Mouse (Mus musculus) bone marrow, adult 2 months (tissue): ENCODE data around the gene Sult6b2.

ENCODE experiments used
- CTCF ChIP-seq: fragments of 200-500 bp; IDR thresholded peaks from 2 replicates; pipeline ENCODE4 v1.5.1; 2011; ENCODE audit warnings: low read length, control low read depth; ENCODE audit not compliant: control insufficient read depth, insufficient read depth
- POLR2A ChIP-seq: fragments of 200-500 bp; IDR thresholded peaks from 2 replicates; pipeline ENCODE4 v1.6.1; 2011; ENCODE audit warnings: low read depth, mild to moderate bottlenecking, control low read depth, low read length, borderline replicate concordance; ENCODE audit not compliant: control insufficient read depth

GRCm38 (mm10) chr6:142838501-142838900 lies 34.2 kb upstream of the Sult6b2 start:
- TF ChIP-seq CTCF (no peak), POLR2A (no peak)
